Mouse (Mus musculus) midbrain, postnatal 0 days (tissue): ENCODE results near the gene Gramd1b. TPM values are rescaled to one million over a fixed set of nuclear protein-coding genes. Genes with fewer than 3 reads are reported as not detected.

Experiments used
- ATAC-seq: fragments of 200-750 bp; cut with Nextera tagmentation; 2 replicates; pipeline ENCODE4 v1.8.0; 2017; ENCODE audit warnings: moderate number of reproducible peaks, mild to moderate bottlenecking, moderate TSS enrichment, moderate library complexity; ENCODE audit not compliant: low FRiP score
- DNase-seq: peaks from one replicate; pipeline ENCODE4 v3.0.0-alpha.2; 2015; ENCODE audit warnings: low spot score
- H3K27ac ChIP-seq: fragments of 300-500 bp; sonication (generic); 2 replicates; pipeline ENCODE4 v1.5.1; 2014; ENCODE audit warnings: low read depth, mild to moderate bottlenecking, low read length, mixed read lengths
- H3K27me3 ChIP-seq: fragments of 300-500 bp; sonication (generic); 2 replicates; pipeline ENCODE4 v1.6.1; 2014; ENCODE audit warnings: low read length, control low read depth, mixed read lengths; ENCODE audit not compliant: insufficient read depth
- H3K36me3 ChIP-seq: fragments of 300-500 bp; sonication (generic); 2 replicates; pipeline ENCODE4 v1.6.1; 2014; ENCODE audit warnings: low read length, control low read depth, mixed read lengths; ENCODE audit not compliant: insufficient read depth
- H3K4me1 ChIP-seq: fragments of 300-500 bp; sonication (generic); 2 replicates; pipeline ENCODE4 v1.6.1; 2014; ENCODE audit warnings: mild to moderate bottlenecking, control low read depth, antibody characterized with exemption, low read length, mixed read lengths; ENCODE audit not compliant: insufficient read depth
- H3K4me2 ChIP-seq: fragments of 300-500 bp; sonication (generic); 2 replicates; pipeline ENCODE4 v1.6.1; 2014; ENCODE audit warnings: low read depth, mild to moderate bottlenecking, low read length, mixed read lengths; ENCODE audit not compliant: poor library complexity, severe bottlenecking
- H3K4me3 ChIP-seq: fragments of 300-500 bp; sonication (generic); 2 replicates; pipeline ENCODE4 v1.5.1; 2014; ENCODE audit warnings: low read depth, mild to moderate bottlenecking, low read length, moderate library complexity
- H3K9ac ChIP-seq: fragments of 300-500 bp; sonication (generic); replicated peaks from 2 replicates; pipeline ENCODE4 v1.6.1; 2014; ENCODE audit warnings: mild to moderate bottlenecking, low read length, moderate library complexity, mixed read lengths; ENCODE audit not compliant: poor library complexity, severe bottlenecking
- H3K9me3 ChIP-seq: fragments of 300-500 bp; sonication (generic); 2 replicates; pipeline ENCODE4 v1.6.1; 2016; ENCODE audit warnings: low read length, control low read depth
- CTCF ChIP-seq: IDR thresholded peaks from 2 replicates; pipeline ENCODE4 v1.5.1; 2016; ENCODE audit warnings: antibody characterized with exemption, mild to moderate bottlenecking
- WGBS: fragments of 180-500 bp; shearing (Covaris S2); extraction: QIAGEN DNeasy Blood & Tissue Kit; methylation state at CpG from one replicate; pipeline ENCODE4 v1.1.7; 2014; 5-methylcytosine and 5-hydroxymethylcytosine counted together
- polyA plus RNA-seq: library from polyadenylated mRNA; unstranded; fragments of >200 nt; fragmentation: Nextera tagmentation; extraction: Ambion mirVana; gene quantifications from 2 replicates; pipeline ENCODE4 v1.2.1, GENCODE M21; 2015
- total RNA-seq: library from RNA; depleted of rRNA; stranded (reverse); fragments of >200 nt; gene quantifications from 2 replicates; pipeline ENCODE4 v1.2.3, GENCODE M21; 2014

The Gramd1b gene
- total and polyA plus RNA-seq, 2 experiments from 2014 or later, result 19.1 to 48.3 TPM

GRCm38 (mm10) chr9:40332326-40332725 lies 198.9 kb downstream of the Gramd1b start:
- peak; percentile 69 for DNase-seq
- H3K4me2 ChIP-seq, result no peak overlapping the region
- peaks cover 45% of the 10 kb centered on the region for H3K36me3 ChIP-seq
- TF ChIP-seq CTCF, result no peak
- H3K4me1 ChIP-seq, result peaks cover 3% of the 10 kb centered on the region; the same call in 1 of the 2 replicates
- H3K9ac ChIP-seq, result no peak overlapping the region
- no peak overlapping the region for H3K27ac ChIP-seq
- no peaks in the 10 kb centered on the region for H3K27me3 ChIP-seq
- 83% methylated on average over 4 of the region's 4 CpGs for WGBS
- no peaks in the 10 kb centered on the region for H3K9me3 ChIP-seq
- ATAC-seq, result no peak
- no peak overlapping the region for H3K4me3 ChIP-seq

GRCm38 (mm10) chr9:40331411-40332286 lies 199.5 kb downstream of the Gramd1b start:
- peaks cover 50% of the 10 kb centered on the region for H3K36me3 ChIP-seq
- no peak for TF ChIP-seq CTCF
- ATAC-seq (no peak), DNase-seq (no peak)
- H3K9me3 ChIP-seq, result no peaks in the 10 kb centered on the region
- H3K4me3 ChIP-seq, result no peak overlapping the region
- no peak overlapping the region for H3K4me2 ChIP-seq
- H3K27me3 ChIP-seq, result no peaks in the 10 kb centered on the region
- H3K4me1 ChIP-seq, result no peaks in the 10 kb centered on the region
- H3K9ac ChIP-seq, result no peak overlapping the region
- no peak overlapping the region for H3K27ac ChIP-seq
- 89% methylated on average over 15 of the region's 15 CpGs for WGBS

- no peaks in the 10 kb centered on the region for H3K4me1 ChIP-seq
- no peak overlapping the region for H3K4me2 ChIP-seq
- peak; percentile 92 for DNase-seq
- WGBS, result 56% methylated on average over 19 of the region's 19 CpGs
- H3K9ac ChIP-seq, result no peak overlapping the region
- H3K9me3 ChIP-seq, result no peaks in the 10 kb centered on the region
- peak; percentile 97 for TF ChIP-seq CTCF
- H3K4me3 ChIP-seq, result no peak overlapping the region
- H3K27me3 ChIP-seq, result no peaks in the 10 kb centered on the region
- H3K27ac ChIP-seq, result no peak overlapping the region
- ATAC-seq, result peak; percentile 80
- H3K36me3 ChIP-seq, result peaks cover 59% of the 10 kb centered on the region
Observed at GRCm38 (mm10) chr9:40330609-40331382, 200.4 kb downstream of the Gramd1b start.

GRCm38 (mm10) chr9:40326260-40326915 lies 204.8 kb downstream of the Gramd1b start:
- Histone ChIP-seq H3K27ac (no peak overlapping the region), H3K4me1 (no peaks in the 10 kb centered on the region), H3K4me2 (no peak overlapping the region), H3K9me3 (no peaks in the 10 kb centered on the region), H3K36me3 (peaks cover 56% of the 10 kb centered on the region), H3K9ac (no peak overlapping the region), H3K4me3 (no peak overlapping the region), H3K27me3 (no peaks in the 10 kb centered on the region)
- 65% methylated on average over 7 of the region's 7 CpGs for WGBS
- no peak for TF ChIP-seq CTCF
- no peak for ATAC-seq
- DNase-seq, result no peak

GRCm38 (mm10) chr9:40324826-40325225 lies 206.4 kb downstream of the Gramd1b start:
- TF ChIP-seq CTCF, result no peak

More at GRCm38 (mm10) chr9:40324826-40325225, 206.4 kb downstream of the Gramd1b start:
- Histone ChIP-seq H3K4me1 (no peaks in the 10 kb centered on the region), H3K4me2 (no peak overlapping the region), H3K27ac (no peak overlapping the region), H3K9me3 (no peaks in the 10 kb centered on the region), H3K36me3 (peaks cover 59% of the 10 kb centered on the region), H3K27me3 (no peaks in the 10 kb centered on the region), H3K4me3 (no peak overlapping the region), H3K9ac (no peak overlapping the region)
- DNase-seq, result no peak
- 91% methylated on average over 6 of the region's 6 CpGs for WGBS
- ATAC-seq, result no peak
